ENCODE assay signal across 14 mouse cellular contexts in the genomic region with DNA sequence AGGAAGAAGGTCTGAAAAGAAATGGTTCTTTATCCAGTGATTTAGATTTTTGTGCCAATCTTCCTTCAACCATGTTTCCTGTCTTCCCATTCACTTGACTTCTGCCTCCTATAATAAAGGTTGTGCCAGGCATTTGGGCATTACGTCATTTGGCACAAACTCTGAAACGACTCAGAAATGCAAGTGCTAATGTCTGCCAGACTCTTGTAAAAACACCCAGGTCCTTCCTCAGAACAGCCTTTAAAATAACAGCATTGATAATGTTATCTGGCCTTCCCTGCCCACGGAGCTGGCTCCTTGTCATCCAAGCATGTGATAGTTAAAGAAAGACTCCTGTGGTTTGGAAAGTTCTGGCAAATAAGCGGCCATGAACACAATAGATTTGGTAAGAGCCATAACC.
A peak's percentile ranks its signal among the peaks of the same experiment; 100 is the strongest.
DNase-seq lines count a peak whose midpoint lies in the region; TF ChIP-seq lines count a peak whose summit lies in the region.
"Had no signal": no experiment of that assay in that cellular context is flagged by ENCODE, and none has a peak within 500 bp of the region (broad histone marks: within the 10 kb centered on the region; RNA-seq: fewer than 3 reads in every experiment).

No protein-coding gene starts in this region.

- no peak for TF ChIP-seq CTCF in testis, adult 2 months (IDR thresholded peaks at IDR 0.05; ENCODE audit: control insufficient read depth, insufficient read depth, insufficient replicate concordance, low read depth, low read length)

- H3K27me3 ChIP-seq in testis, adult 2 months (ENCODE audit: control insufficient read depth, insufficient read depth, low read length): no peaks in the 10 kb centered on the region
- H3K27me3 ChIP-seq in forebrain, embryonic 10.5 days (ENCODE audit: poor library complexity, severe bottlenecking): no peaks in the 10 kb centered on the region
- H3K27me3 ChIP-seq: midbrain, embryonic 13.5 days; neural tube, embryonic 13.5 days had no signal

- DNase-seq in cerebellum, adult 18-20 months: peak; percentile 38 to 52
- no peak for DNase-seq in cerebellum, postnatal 10 days
- DNase-seq in testis, postnatal 10 days (ENCODE audit: low spot score): no peak
- peak; percentile 63 for DNase-seq in fibroblast of lung, adult 2 months (ENCODE audit: low read depth)
- no peak for DNase-seq in forebrain, embryonic 10.5 days (ENCODE audit: extremely low spot score, low spot score)
- DNase-seq in kidney, adult 9 months: no peak
- no peak for DNase-seq in layer of hippocampus, postnatal 14 days (ENCODE audit: low spot score in 2 of 2)
- DNase-seq: layer of hippocampus, adult 9-11 months; lung, embryonic 14.5 days; right cerebral cortex, postnatal 25 days had no signal

- TF ChIP-seq POLR2A in testis, adult 2 months (IDR thresholded peaks at IDR 0.05; ENCODE audit: control insufficient read depth, low read depth, low read length): no peak

- H3K27ac ChIP-seq in testis, adult 2 months (ENCODE audit: control insufficient read depth, insufficient read depth, low read depth, low read length): no peak overlapping the region
- no peak overlapping the region for H3K27ac ChIP-seq in forebrain, embryonic 10.5 days
- H3K27ac ChIP-seq: hindbrain, embryonic 10.5 days; midbrain, embryonic 13.5 days; neural tube, embryonic 13.5 days had no signal

- no peaks in the 10 kb centered on the region; the same call in 1 of the 2 replicates for H3K4me1 ChIP-seq in testis, adult 2 months (ENCODE audit: control insufficient read depth, insufficient read depth, low read length)
- H3K4me1 ChIP-seq in forebrain, embryonic 10.5 days: no peaks in the 10 kb centered on the region
- H3K4me1 ChIP-seq: hindbrain, embryonic 10.5 days; midbrain, embryonic 13.5 days had no signal

- peak overlapping the region; percentile 23; the same call in 1 of the 2 replicates for H3K4me3 ChIP-seq in testis, adult 2 months (ENCODE audit: control insufficient read depth, low read depth, low read length)
- H3K4me3 ChIP-seq in forebrain, embryonic 10.5 days: no peak overlapping the region
- H3K4me3 ChIP-seq: hindbrain, embryonic 10.5 days; midbrain, embryonic 13.5 days; neural tube, embryonic 13.5 days had no signal

- no peaks in the 10 kb centered on the region for H3K9me3 ChIP-seq in forebrain, embryonic 10.5 days
- H3K9me3 ChIP-seq: hindbrain, embryonic 10.5 days; midbrain, embryonic 13.5 days; neural tube, embryonic 13.5 days had no signal

- H3K36me3 ChIP-seq in testis, adult 2 months (ENCODE audit: control insufficient read depth, insufficient read depth, low read length): no peaks in the 10 kb centered on the region
- no peaks in the 10 kb centered on the region for H3K36me3 ChIP-seq in forebrain, embryonic 10.5 days (replicated peaks)
- H3K36me3 ChIP-seq: hindbrain, embryonic 10.5 days; midbrain, embryonic 13.5 days; neural tube, embryonic 13.5 days had no signal

- 88% methylated on average over 4 of the region's 4 CpGs for WGBS in forebrain, embryonic 10.5 days

Comparison
In these comparisons a context has a peak if more than half of its experiments do, and no peak if none do; other contexts are left out.
1. DNase-seq: peak in cerebellum, adult 18-20 months (2 of 2) and fibroblast of lung, adult 2 months (single experiment); none in cerebellum, postnatal 10 days (0 of 2), testis, postnatal 10 days (single experiment), forebrain, embryonic 10.5 days (single experiment), kidney, adult 9 months (single experiment) and layer of hippocampus, postnatal 14 days (0 of 2).